Mouse (Mus musculus) hindbrain, embryonic 13.5 days (tissue): ENCODE data around the gene Plekhg2. TPM values are rescaled to one million over a fixed set of nuclear protein-coding genes. Genes with fewer than 3 reads are reported as not detected.

Source experiments
- ATAC-seq: fragments of 200-750 bp; cut with Nextera tagmentation; 2 replicates; pipeline ENCODE4 v1.8.0; 2017; ENCODE audit warnings: moderate TSS enrichment; ENCODE audit not compliant: low FRiP score
- H3K27ac ChIP-seq: fragments of 300-500 bp; sonication (generic); 2 replicates; pipeline ENCODE4 v1.5.1; 2015; ENCODE audit warnings: inconsistent platforms, mild to moderate bottlenecking, moderate library complexity
- H3K27me3 ChIP-seq: fragments of 300-500 bp; sonication (generic); 2 replicates; pipeline ENCODE4 v1.6.1; 2015; ENCODE audit warnings: mild to moderate bottlenecking, inconsistent platforms
- H3K36me3 ChIP-seq: fragments of 300-500 bp; sonication (generic); 2 replicates; pipeline ENCODE4 v1.6.1; 2015; ENCODE audit warnings: mild to moderate bottlenecking, inconsistent platforms
- H3K4me1 ChIP-seq: fragments of 300-500 bp; sonication (generic); replicated peaks from 2 replicates; pipeline ENCODE4 v1.6.1; 2015; ENCODE audit warnings: inconsistent platforms
- H3K4me2 ChIP-seq: fragments of 300-500 bp; sonication (generic); 2 replicates; pipeline ENCODE4 v1.6.1; 2015; ENCODE audit warnings: inconsistent platforms, mild to moderate bottlenecking, moderate library complexity
- H3K4me3 ChIP-seq: fragments of 300-500 bp; sonication (generic); 2 replicates; pipeline ENCODE4 v1.5.1; 2015; ENCODE audit warnings: mild to moderate bottlenecking, inconsistent platforms
- H3K9ac ChIP-seq: fragments of 300-500 bp; sonication (generic); 2 replicates; pipeline ENCODE4 v1.6.1; 2015; ENCODE audit warnings: mild to moderate bottlenecking, inconsistent platforms
- H3K9me3 ChIP-seq: fragments of 300-500 bp; sonication (generic); 2 replicates; pipeline ENCODE4 v1.6.1; 2016; ENCODE audit warnings: inconsistent platforms
- WGBS: fragments of 180-500 bp; shearing (Covaris S2); methylation state at CpG from one replicate; pipeline ENCODE4 v1.1.7; 2015; 5-methylcytosine and 5-hydroxymethylcytosine counted together
- polyA plus RNA-seq: library from polyadenylated mRNA; unstranded; fragments of >200 nt; fragmentation: Nextera tagmentation; extraction: Ambion mirVana; gene quantifications from 2 replicates; pipeline ENCODE4 v1.2.1, GENCODE M21; 2015

The Plekhg2 gene
- polyA plus RNA-seq, 1 experiment from 2014 or later, result 34.6 TPM

DNA sequence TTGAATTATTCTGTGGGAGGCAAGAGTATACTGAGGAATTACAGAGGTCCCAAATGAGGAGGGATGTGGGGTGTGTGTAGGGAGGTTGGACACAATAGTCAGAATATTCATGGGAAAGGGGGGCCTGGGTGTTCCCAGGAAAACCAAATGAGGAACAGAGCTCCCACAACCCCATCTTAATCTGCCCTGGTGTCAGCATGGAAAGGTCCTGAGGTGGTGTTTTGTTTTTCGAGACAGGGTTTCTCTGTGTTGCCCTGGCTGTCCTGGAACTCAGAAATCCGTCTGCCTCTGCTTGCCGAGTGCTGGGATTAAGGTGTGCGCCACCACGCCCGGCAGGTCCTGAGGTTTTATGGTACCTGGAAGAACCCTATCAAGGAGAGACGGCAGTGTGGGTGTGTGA lies 14.0 kb downstream of the Plekhg2 start:
- WGBS, result 78% methylated on average over 7 of the region's 7 CpGs
- Histone ChIP-seq H3K27ac (peak overlapping the region; percentile 49), H3K4me2 (no peak overlapping the region), H3K9me3 (no peaks in the 10 kb centered on the region), H3K4me1 (peaks cover 16% of the 10 kb centered on the region), H3K27me3 (no peaks in the 10 kb centered on the region), H3K9ac (no peak overlapping the region), H3K36me3 (peaks cover 63% of the 10 kb centered on the region), H3K4me3 (no peak overlapping the region)
- no peak for ATAC-seq

DNA sequence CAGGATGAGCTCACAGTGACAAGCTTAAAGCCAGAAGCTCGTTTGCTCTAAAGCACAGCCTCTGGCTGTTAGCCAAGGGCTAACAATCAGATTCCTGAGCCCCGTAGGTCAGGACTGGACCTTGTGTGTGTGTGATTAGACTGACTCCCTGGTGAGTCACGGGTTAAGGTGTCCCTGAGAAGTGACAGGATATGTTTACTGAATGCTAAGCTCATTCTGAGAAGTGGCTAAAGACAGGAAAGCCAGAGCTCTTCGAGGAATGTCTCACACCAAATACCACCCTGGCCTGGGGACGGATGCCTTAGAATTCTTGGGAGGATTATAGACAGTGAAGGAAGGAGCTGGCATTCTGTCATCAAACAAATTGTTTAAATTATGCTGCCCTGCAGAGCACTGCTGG lies 14.4 kb downstream of the Plekhg2 start:
- peaks cover 16% of the 10 kb centered on the region for H3K4me1 ChIP-seq
- no peak for ATAC-seq
- H3K27ac ChIP-seq, result peak overlapping the region; percentile 49; the same call in 1 of the 2 replicates
- H3K4me2 ChIP-seq, result no peak overlapping the region
- peaks cover 66% of the 10 kb centered on the region for H3K36me3 ChIP-seq
- H3K27me3 ChIP-seq, result no peaks in the 10 kb centered on the region
- H3K9me3 ChIP-seq, result no peaks in the 10 kb centered on the region
- H3K9ac ChIP-seq, result no peak overlapping the region
- H3K4me3 ChIP-seq, result no peak overlapping the region
- WGBS, result 17% methylated on average over 5 of the region's 5 CpGs

DNA sequence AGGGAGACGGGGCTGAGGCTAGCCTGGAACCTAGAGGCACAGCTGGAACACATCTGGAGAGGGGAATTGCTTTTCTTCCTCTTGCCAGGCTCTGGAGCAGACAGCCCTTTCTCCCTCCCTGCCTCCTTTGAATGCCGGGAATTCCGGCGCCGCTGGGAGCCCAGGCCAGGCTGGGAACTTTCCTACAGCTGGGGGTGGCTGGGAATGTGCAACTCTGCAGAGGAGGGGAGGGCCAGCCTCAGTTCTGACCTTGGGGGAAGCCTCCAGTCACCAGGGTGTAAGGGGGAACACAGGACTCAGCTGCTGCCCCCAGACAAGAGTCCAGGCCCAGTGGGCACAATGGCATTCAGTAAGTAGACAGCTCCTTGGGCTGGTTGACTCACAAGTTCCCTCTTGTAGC lies 15.4 kb downstream of the Plekhg2 start:
- no peak overlapping the region for H3K4me3 ChIP-seq
- peaks cover 19% of the 10 kb centered on the region for H3K4me1 ChIP-seq
- H3K27ac ChIP-seq, result peak overlapping the region; percentile 73; the same call in 1 of the 2 replicates
- no peak overlapping the region for H3K4me2 ChIP-seq
- no peaks in the 10 kb centered on the region for H3K9me3 ChIP-seq
- ATAC-seq, result no peak
- peaks cover 64% of the 10 kb centered on the region for H3K36me3 ChIP-seq
- no peaks in the 10 kb centered on the region for H3K27me3 ChIP-seq
- WGBS, result 0% methylated on average over 5 of the region's 5 CpGs
- H3K9ac ChIP-seq, result peak overlapping the region; percentile 35; the same call in 1 of the 2 replicates

DNA sequence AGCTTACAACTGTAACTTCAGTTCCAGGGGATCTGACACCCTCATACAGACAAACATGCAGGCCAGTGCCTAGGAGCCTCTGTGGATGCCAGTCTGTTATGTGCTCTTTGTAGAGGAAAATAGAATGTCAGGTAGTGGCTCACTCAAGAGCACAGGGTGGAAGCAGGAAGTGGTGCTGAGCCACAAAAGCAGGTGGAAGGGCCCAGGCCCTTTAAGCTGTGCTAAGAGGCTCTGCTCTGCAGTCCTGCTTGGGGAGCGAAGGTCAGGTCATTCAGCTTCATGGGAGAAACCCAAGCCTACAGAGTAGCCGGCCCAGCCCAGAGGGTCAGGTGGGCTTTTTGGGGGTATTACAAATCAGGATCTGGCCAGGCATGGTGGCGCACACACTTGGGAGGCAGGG lies 17.2 kb downstream of the Plekhg2 start:
- no peak overlapping the region for H3K4me3 ChIP-seq
- no peaks in the 10 kb centered on the region for H3K27me3 ChIP-seq
- peaks cover 49% of the 10 kb centered on the region for H3K36me3 ChIP-seq
- no peak overlapping the region for H3K4me2 ChIP-seq
- peaks cover 28% of the 10 kb centered on the region for H3K4me1 ChIP-seq
- no peaks in the 10 kb centered on the region for H3K9me3 ChIP-seq
- H3K27ac ChIP-seq, result no peak overlapping the region
- no peak overlapping the region for H3K9ac ChIP-seq
- no peak for ATAC-seq
- 88% methylated on average over 3 of the region's 3 CpGs for WGBS

DNA sequence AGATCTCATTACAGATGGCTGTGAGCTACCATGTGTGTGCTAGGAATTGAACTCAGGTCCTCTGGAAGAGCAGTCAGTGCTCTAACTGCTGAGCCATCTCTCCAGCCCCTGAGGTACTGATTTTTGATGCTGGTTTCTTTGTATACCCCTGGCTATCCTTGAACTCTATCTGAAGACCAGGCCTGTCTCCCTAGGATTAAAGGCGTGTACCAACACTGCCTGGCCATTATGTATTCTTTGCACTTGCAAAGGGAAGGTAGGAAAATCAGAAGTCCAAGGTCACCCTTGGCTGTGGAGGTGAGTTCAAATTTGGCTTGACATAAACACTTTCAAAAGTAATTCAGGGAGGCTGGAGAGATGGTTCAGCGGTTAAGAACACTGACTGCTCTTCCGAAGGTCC lies 17.8 kb downstream of the Plekhg2 start:
- no peak overlapping the region for H3K4me2 ChIP-seq
- H3K27me3 ChIP-seq, result no peaks in the 10 kb centered on the region
- no peaks in the 10 kb centered on the region for H3K9me3 ChIP-seq
- H3K4me3 ChIP-seq, result no peak overlapping the region
- WGBS, result 94% methylated on average over 3 of the region's 3 CpGs
- ATAC-seq, result no peak
- peaks cover 43% of the 10 kb centered on the region for H3K36me3 ChIP-seq
- peaks cover 34% of the 10 kb centered on the region for H3K4me1 ChIP-seq
- H3K9ac ChIP-seq, result no peak overlapping the region
- H3K27ac ChIP-seq, result no peak overlapping the region

DNA sequence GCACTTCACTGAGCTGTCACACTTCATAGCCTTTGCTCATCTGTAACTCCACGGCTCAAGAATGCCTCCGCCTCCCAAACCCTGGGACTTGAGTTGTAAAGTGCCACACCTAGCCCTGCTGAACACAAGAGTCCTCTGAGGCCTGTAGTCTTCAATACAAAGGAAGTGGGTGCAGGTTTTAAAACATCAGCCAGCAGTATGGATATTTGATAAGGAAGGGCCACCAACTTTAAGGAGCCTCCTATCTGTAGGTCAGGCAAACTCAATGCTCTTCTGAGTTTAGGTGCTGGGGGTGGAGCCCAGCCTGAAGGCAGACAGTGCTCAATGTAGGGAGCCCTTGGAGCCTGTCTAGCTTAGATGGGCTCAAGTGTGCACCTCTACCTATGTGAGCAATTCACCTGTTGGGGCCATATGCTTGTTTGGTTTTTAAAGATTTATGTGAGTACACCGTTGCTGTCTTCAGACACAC lies 18.3 kb downstream of the Plekhg2 start:
- H3K4me2 ChIP-seq, result no peak overlapping the region
- H3K36me3 ChIP-seq, result peaks cover 38% of the 10 kb centered on the region
- H3K27ac ChIP-seq, result no peak overlapping the region
- no peak overlapping the region for H3K4me3 ChIP-seq
- peaks cover 37% of the 10 kb centered on the region for H3K4me1 ChIP-seq
- H3K9ac ChIP-seq, result no peak overlapping the region
- H3K27me3 ChIP-seq, result no peaks in the 10 kb centered on the region
- no peaks in the 10 kb centered on the region for H3K9me3 ChIP-seq
- 91% methylated on average over 3 of the region's 3 CpGs for WGBS
- no peak for ATAC-seq

DNA sequence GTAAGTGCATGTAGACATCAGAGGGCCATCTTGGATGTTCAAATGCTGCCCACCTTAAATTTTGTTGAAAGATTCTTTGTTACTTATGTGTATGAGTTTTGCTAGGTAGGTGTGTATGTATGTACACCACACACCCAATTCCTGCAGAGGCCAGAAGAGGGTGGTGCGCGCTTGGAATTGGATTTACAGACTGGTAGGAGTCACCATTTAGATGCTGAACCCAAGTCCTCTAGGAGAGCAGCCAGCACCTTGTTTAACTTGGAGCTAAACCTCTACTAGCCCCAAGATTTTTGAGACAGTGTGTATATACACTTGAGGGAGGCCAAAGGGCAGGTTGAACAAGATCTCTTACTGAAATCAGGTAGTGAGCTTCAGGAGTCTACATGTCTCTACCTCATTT lies 19.1 kb downstream of the Plekhg2 start:
- WGBS, result 97% methylated on average over 2 of the region's 2 CpGs
- Histone ChIP-seq H3K36me3 (peaks cover 34% of the 10 kb centered on the region), H3K27me3 (no peaks in the 10 kb centered on the region), H3K27ac (no peak overlapping the region), H3K9ac (no peak overlapping the region), H3K4me3 (no peak overlapping the region), H3K4me1 (peaks cover 33% of the 10 kb centered on the region), H3K9me3 (no peaks in the 10 kb centered on the region), H3K4me2 (no peak overlapping the region)
- no peak for ATAC-seq

DNA sequence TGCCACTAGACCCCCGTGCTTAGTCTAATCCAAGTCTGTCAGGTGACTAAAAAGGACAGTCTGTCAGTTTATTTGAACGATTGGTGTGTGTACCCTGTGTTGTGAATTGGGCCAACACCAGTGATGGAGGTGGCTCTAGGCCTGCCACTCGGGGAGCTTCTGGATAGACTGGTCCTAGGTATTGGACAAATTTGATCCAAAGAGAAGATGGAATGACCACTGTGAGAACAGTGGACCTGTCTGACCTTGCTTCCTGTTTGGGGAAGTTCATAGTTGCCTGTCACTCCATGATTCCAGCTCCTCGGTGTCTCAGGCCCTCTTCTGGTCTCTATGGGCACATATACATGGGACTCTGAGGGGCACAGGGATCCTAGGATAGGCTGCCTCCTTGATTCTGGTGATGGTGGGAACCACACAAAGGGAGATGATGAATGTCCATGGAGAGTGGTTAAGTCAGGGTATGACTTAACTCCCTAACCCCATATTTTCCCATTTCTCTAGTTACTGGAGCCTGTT lies 20.7 kb downstream of the Plekhg2 start:
- peak overlapping the region; percentile 95 for H3K4me2 ChIP-seq
- peaks cover 21% of the 10 kb centered on the region for H3K4me1 ChIP-seq
- WGBS, result 51% methylated on average over 4 of the region's 4 CpGs
- no peaks in the 10 kb centered on the region for H3K27me3 ChIP-seq
- H3K9ac ChIP-seq, result peak overlapping the region; percentile 97
- H3K27ac ChIP-seq, result no peak overlapping the region
- H3K36me3 ChIP-seq, result peaks cover 34% of the 10 kb centered on the region
- H3K4me3 ChIP-seq, result peak overlapping the region; percentile 84
- no peak for ATAC-seq
- H3K9me3 ChIP-seq, result no peaks in the 10 kb centered on the region

DNA sequence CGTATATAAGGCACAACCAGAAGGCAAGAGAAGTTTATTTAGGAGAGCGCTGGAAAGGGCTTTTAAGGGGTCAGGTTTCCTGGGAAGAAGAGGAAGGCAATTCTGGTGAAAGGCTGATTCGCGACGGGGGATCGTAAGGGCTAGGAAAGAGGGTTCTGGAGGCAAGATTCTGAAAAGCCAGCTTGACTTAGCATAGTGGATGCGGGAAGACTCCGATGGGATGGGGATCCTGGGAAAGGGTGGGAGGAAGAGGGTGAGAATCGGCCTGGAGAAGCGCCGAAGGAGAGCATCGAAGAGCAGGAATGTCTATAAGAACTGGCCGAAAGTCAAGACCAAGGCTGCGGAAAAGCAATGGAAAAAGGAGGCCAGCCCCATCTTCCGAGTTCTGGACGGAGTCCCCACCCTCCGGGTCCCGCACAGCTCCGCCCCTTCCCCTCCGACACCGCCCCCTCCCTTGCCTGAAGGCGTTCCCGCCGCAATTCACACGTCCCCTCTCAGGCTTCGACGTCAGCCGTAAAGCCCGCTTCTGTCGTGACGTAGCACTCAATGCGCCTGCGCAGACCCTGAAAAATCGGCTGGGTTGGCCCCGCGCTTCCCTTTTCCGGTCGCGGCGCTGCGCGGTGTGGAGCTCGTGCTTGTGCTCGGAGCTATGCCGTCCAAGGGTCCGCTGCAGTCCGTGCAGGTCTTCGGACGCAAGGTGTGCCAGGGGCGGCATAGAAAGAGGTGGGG lies 22.1 kb downstream of the Plekhg2 start, which contains the start of gene Rps16:
Gene Rps16, plus strand, starts transcription at position 498 of the 729 bp plus-strand sequence.
- Histone ChIP-seq H3K4me1 (peaks cover 21% of the 10 kb centered on the region), H3K9me3 (no peaks in the 10 kb centered on the region), H3K9ac (peak within 1 kb of the TSS; percentile 97), H3K36me3 (peaks cover 33% of the 10 kb centered on the region), H3K4me3 (peak within 1 kb of the TSS; percentile 84), H3K27me3 (no peaks in the 10 kb centered on the region), H3K4me2 (peak within 1 kb of the TSS; percentile 95), H3K27ac (peak within 1 kb of the TSS; percentile 86)
- peak; percentile 96 for ATAC-seq
- under 1% methylated on average over 50 of the region's 50 CpGs for WGBS

DNA sequence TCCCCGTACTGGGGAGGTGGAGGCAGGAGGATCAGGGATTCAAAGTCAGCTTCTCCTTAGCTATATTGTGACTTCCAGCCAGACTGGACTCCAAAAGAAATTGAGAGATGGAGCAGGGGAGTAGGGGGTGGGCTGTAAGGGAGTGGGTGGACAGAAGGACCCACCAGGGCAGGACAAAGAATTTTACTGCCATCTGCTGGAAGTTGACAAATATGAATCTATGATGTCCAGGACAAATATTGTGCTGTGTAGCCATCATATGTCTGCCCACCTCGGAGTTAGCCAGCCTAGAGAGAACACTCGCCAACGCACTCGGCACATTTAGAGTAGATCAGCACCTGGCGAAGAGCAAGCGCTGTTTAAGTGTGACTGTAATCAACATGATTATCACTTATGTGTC lies 23.8 kb downstream of the Plekhg2 start:
- Histone ChIP-seq H3K9me3 (no peaks in the 10 kb centered on the region), H3K27me3 (no peaks in the 10 kb centered on the region), H3K36me3 (peaks cover 17% of the 10 kb centered on the region), H3K4me1 (peaks cover 21% of the 10 kb centered on the region), H3K27ac (no peak overlapping the region), H3K4me2 (no peak overlapping the region), H3K9ac (peak overlapping the region; percentile 13; the same call in 1 of the 2 replicates), H3K4me3 (no peak overlapping the region)
- WGBS, result 87% methylated on average over 7 of the region's 7 CpGs
- no peak for ATAC-seq

DNA sequence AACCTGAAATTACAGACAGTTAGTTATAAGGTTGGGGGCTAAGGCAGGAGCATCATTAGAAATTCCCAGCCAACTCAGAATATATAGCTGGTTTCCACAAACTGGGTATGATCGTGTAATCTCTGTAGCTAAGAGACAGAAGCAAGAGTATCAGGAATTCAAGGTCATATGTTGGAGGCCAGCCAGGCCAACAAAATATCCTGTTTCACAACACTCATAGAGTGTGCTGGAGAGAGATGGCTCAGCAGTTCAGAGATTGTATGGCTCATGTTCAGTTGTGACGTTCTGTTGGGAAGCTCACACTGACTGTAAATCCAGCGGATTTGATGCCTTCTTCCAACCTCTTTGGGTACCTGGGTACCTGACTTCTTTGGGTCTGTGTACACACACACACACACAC lies 24.7 kb downstream of the Plekhg2 start:
- Histone ChIP-seq H3K36me3 (peaks cover 8% of the 10 kb centered on the region), H3K4me2 (no peak overlapping the region), H3K27me3 (no peaks in the 10 kb centered on the region), H3K4me3 (no peak overlapping the region), H3K9me3 (no peaks in the 10 kb centered on the region), H3K9ac (no peak overlapping the region), H3K4me1 (peaks cover 21% of the 10 kb centered on the region), H3K27ac (no peak overlapping the region)
- ATAC-seq, result no peak
- WGBS, result 85% methylated on average over 3 of the region's 3 CpGs

DNA sequence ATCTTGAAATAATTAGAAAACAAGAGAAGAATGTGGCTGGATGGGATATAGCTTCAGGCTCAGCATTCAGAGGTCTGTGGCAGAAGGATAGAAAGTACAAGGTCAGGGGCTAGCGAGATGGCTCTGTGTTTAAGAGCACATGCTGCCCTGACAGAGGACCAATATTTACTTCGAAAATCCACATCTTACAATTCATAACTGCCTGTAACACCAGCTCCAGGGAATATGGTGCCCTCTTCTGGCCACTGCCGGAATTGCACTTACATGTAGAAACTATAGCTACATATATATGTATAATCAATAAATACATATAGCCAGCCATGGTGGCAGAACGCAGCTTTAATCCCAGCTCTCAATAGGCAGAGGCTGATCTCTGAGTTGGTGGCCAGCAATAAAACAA lies 27.8 kb downstream of the Plekhg2 start:
- ATAC-seq, result no peak
- 4% methylated on average over 4 of the region's 4 CpGs for WGBS
- Histone ChIP-seq H3K36me3 (no peaks in the 10 kb centered on the region), H3K27ac (no peak overlapping the region), H3K9ac (no peak overlapping the region), H3K4me2 (no peak overlapping the region), H3K4me1 (peaks cover 3% of the 10 kb centered on the region), H3K27me3 (no peaks in the 10 kb centered on the region), H3K4me3 (no peak overlapping the region), H3K9me3 (no peaks in the 10 kb centered on the region)

DNA sequence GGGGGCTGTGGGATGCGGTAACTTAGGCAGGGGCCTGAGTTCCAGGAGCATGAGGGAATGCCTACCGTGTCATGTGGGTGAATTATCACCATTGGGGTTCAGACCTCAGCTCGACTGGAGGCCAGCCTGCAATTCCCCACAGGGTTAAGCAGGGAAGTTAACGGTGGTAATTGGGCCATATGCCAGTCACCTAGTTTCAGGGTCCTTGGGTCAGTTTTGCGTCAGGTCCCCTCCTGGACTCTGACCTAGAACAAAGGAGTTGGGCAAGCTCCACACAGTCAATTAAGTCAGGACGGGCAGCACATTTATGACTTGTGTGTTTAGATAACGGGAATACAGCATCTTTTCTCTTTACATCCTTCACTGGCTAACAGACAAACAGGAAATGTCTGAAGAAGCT lies 31.0 kb downstream of the Plekhg2 start:
- ATAC-seq, result no peak
- Histone ChIP-seq H3K4me2 (no peak overlapping the region), H3K27me3 (no peaks in the 10 kb centered on the region), H3K4me1 (peaks cover 14% of the 10 kb centered on the region), H3K4me3 (no peak overlapping the region), H3K9me3 (no peaks in the 10 kb centered on the region), H3K36me3 (no peaks in the 10 kb centered on the region), H3K27ac (no peak overlapping the region), H3K9ac (no peak overlapping the region)
- 51% methylated on average over 7 of the region's 7 CpGs for WGBS
